Mouse (Mus musculus) mouse embryonic stem cell (cell line): ENCODE measurements around the gene Paqr8.

ENCODE experiments used
- in situ Hi-C, 2 experiments: fragments of 300-500 bp; cut with MboI; formaldehyde crosslinking; loops; 1 replicate in 1 of 2; 3 replicates in 1 of 2; pipeline ENCODE4 v1.14.3; 2019 to 2020; ENCODE audit warnings: low sequenced_read_pairs in 2 of 2, low pct_unique_long_range_greater_than_20kb in 1 of 2, mixed read lengths in 1 of 2; ENCODE audit not compliant: unreplicated experiment in 1 of 2

The Paqr8 gene

GRCm38 (mm10) chr1:20905501-20906127 is 15.2 kb downstream of the Paqr8 start:
- in situ Hi-C loops, result no loop called here

GRCm38 (mm10) chr1:20906128-20906515 is 15.7 kb downstream of the Paqr8 start:
- in situ Hi-C loops, result no loop called here

GRCm38 (mm10) chr1:20908541-20908940 is 18.1 kb downstream of the Paqr8 start:
- in situ Hi-C loops, result no loop called here

GRCm38 (mm10) chr1:20912115-20912514 is 21.7 kb downstream of the Paqr8 start:
- in situ Hi-C loops, result no loop called here

- in situ Hi-C loops, result no loop called here
Measured at GRCm38 (mm10) chr1:20912527-20913171, 22.2 kb downstream of the Paqr8 start.

- in situ Hi-C loops, result no loop called here
Measured at GRCm38 (mm10) chr1:20914769-20915168, 24.4 kb downstream of the Paqr8 start.

GRCm38 (mm10) chr1:20915608-20916007 is 25.2 kb downstream of the Paqr8 start:
- in situ Hi-C loops, result no loop called here

GRCm38 (mm10) chr1:20917496-20918050 is 27.2 kb downstream of the Paqr8 start:
- in situ Hi-C loops, result no loop called here

- in situ Hi-C loops, result no loop called here
Measured at GRCm38 (mm10) chr1:20919728-20920127, 29.3 kb downstream of the Paqr8 start.

- in situ Hi-C loops, result no loop called here
Measured at GRCm38 (mm10) chr1:20921081-20921528, 30.7 kb downstream of the Paqr8 start.

- in situ Hi-C loops, result no loop called here
Measured at GRCm38 (mm10) chr1:20922612-20923399, 32.4 kb downstream of the Paqr8 start.

GRCm38 (mm10) chr1:20925324-20925723 is 34.9 kb downstream of the Paqr8 start:
- in situ Hi-C loops, result loop anchor here in 1 of 2 experiments (25.0 kb wide), 1 partner anchor 237 kb away; no protein-coding TSS in a partner anchor

GRCm38 (mm10) chr1:20925926-20926325 is 35.5 kb downstream of the Paqr8 start:
- in situ Hi-C loops, result loop anchor here in 1 of 2 experiments (25.0 kb wide), 1 partner anchor 236 kb away; no protein-coding TSS in a partner anchor

- in situ Hi-C loops, result loop anchor here in 1 of 2 experiments (25.0 kb wide), 1 partner anchor 236 kb away; no protein-coding TSS in a partner anchor
Measured at GRCm38 (mm10) chr1:20926376-20926775, 36.0 kb downstream of the Paqr8 start.

GRCm38 (mm10) chr1:20928487-20928886 is 38.1 kb downstream of the Paqr8 start:
- in situ Hi-C loops, result loop anchor here in 1 of 2 experiments (25.0 kb wide), 1 partner anchor 234 kb away; no protein-coding TSS in a partner anchor

- in situ Hi-C loops, result loop anchor here in 1 of 2 experiments (25.0 kb wide), 1 partner anchor 229 kb away; no protein-coding TSS in a partner anchor
Measured at GRCm38 (mm10) chr1:20933457-20933856, 43.1 kb downstream of the Paqr8 start.

GRCm38 (mm10) chr1:20935106-20935505 is 44.7 kb downstream of the Paqr8 start:
- in situ Hi-C loops, result loop anchor here (5.0 to 25.0 kb wide), 2 partner anchors 222 to 227 kb away; no protein-coding TSS in a partner anchor

GRCm38 (mm10) chr1:20939046-20939445 is 48.6 kb downstream of the Paqr8 start:
- in situ Hi-C loops, result loop anchor here (5.0 to 25.0 kb wide), 2 partner anchors 218 to 223 kb away; no protein-coding TSS in a partner anchor
